Mouse (Mus musculus): Measurements from ENCODE around the gene Unc50.

- no peak for TF ChIP-seq EP300 (IDR thresholded peaks at IDR 0.05; ENCODE audit: low read depth in 1 of 2, low read length in 2 of 2)
- TF ChIP-seq GATA1 (IDR thresholded peaks at IDR 0.05; ENCODE audit: low read depth, low read length): no peak
- peak; percentile 72 to 83 (median 82) for TF ChIP-seq CTCF (IDR thresholded peaks at IDR 0.05 in 2 of 3, conservative IDR thresholded peaks at IDR 0.05 in 1 of 3; ENCODE audit: control insufficient read depth in 1 of 3, insufficient read depth in 1 of 3, low read depth in 2 of 3, low read length in 3 of 3, poor library complexity in 1 of 3, severe bottlenecking in 1 of 3)
- no peak for TF ChIP-seq POLR2A (IDR thresholded peaks at IDR 0.05; ENCODE audit: control insufficient read depth in 1 of 2, insufficient read depth in 1 of 2, low read depth in 1 of 2, low read length in 2 of 2, poor library complexity in 1 of 2)
- no peak for TF ChIP-seq TAL1 (IDR thresholded peaks at IDR 0.05; ENCODE audit: low read length)
- TF ChIP-seq ETS1 (IDR thresholded peaks at IDR 0.05; ENCODE audit: low read depth, low read length): no peak
These were observed 28.3 kb upstream of the Unc50 start for GRCm38 (mm10) chr1:37401687-37402086.

All from MEL (cell line).